Mouse (Mus musculus) embryonic facial prominence, embryonic 10.5 days (tissue): ENCODE results near the gene Strap. TPM values are rescaled to one million over a fixed set of nuclear protein-coding genes. Genes with fewer than 3 reads are reported as not detected.

Experiments
- DNase-seq: peaks from one replicate; pipeline ENCODE4 v3.0.0-alpha.2; 2017; ENCODE audit warnings: low spot score
- H3K27ac ChIP-seq: fragments of 300-500 bp; sonication (generic); replicated peaks from 2 replicates; pipeline ENCODE4 v1.5.1; 2016; ENCODE audit warnings: mild to moderate bottlenecking
- H3K27me3 ChIP-seq: fragments of 300-500 bp; sonication (generic); replicated peaks from 2 replicates; pipeline ENCODE4 v1.6.1; 2016; ENCODE audit warnings: low read depth, mild to moderate bottlenecking; ENCODE audit not compliant: poor library complexity, severe bottlenecking
- H3K36me3 ChIP-seq: fragments of 300-500 bp; sonication (generic); replicated peaks from 2 replicates; pipeline ENCODE4 v1.6.1; 2016; ENCODE audit warnings: mild to moderate bottlenecking, moderate library complexity
- H3K4me1 ChIP-seq: fragments of 300-500 bp; sonication (generic); 2 replicates; pipeline ENCODE4 v1.6.1; 2016
- H3K4me3 ChIP-seq: fragments of 300-500 bp; sonication (generic); 2 replicates; pipeline ENCODE4 v1.5.1; 2016; ENCODE audit warnings: mild to moderate bottlenecking, moderate library complexity
- H3K9me3 ChIP-seq: fragments of 300-500 bp; sonication (generic); 2 replicates; pipeline ENCODE4 v1.6.1; 2016; ENCODE audit warnings: mild to moderate bottlenecking
- WGBS: fragments of 180-500 bp; shearing (Covaris S2); methylation state at CpG from one replicate; pipeline ENCODE4 v1.1.7; 2016; 5-methylcytosine and 5-hydroxymethylcytosine counted together
- polyA plus RNA-seq: library from polyadenylated mRNA; unstranded; fragments of >200 nt; fragmentation: Nextera tagmentation; extraction: Ambion mirVana; gene quantifications from 2 replicates; pipeline ENCODE4 v1.2.1, GENCODE M21; 2016

Strap gene
- polyA plus RNA-seq, 1 experiment from 2014 or later: 223 TPM

DNA sequence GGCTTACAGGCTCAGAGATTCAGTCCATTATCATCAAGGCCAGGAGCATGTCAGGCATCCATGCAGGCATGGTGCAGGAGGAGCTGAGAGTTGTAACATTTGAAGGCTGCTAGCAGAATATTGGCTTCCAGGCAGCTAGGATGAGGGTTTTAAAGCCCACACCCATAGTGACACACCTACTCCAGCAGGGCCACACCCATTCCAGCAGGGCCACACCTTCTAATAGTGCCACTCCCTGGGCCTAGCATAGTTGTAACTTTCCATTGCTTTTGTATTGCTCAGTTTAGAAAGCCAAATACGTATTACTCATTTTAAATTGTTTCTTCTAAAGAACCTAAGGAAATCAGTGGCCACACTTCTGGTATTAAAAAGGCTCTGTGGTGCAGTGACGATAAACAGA lies 6.1 kb downstream of the Strap start:
- no peaks in the 10 kb centered on the region for H3K9me3 ChIP-seq
- no peaks in the 10 kb centered on the region for H3K27me3 ChIP-seq
- no peak overlapping the region for H3K27ac ChIP-seq
- H3K36me3 ChIP-seq: peaks cover 91% of the 10 kb centered on the region
- DNase-seq: no peak
- H3K4me3 ChIP-seq: no peak overlapping the region
- 95% methylated on average over 2 of the region's 2 CpGs for WGBS
- H3K4me1 ChIP-seq: peaks cover 7% of the 10 kb centered on the region

DNA sequence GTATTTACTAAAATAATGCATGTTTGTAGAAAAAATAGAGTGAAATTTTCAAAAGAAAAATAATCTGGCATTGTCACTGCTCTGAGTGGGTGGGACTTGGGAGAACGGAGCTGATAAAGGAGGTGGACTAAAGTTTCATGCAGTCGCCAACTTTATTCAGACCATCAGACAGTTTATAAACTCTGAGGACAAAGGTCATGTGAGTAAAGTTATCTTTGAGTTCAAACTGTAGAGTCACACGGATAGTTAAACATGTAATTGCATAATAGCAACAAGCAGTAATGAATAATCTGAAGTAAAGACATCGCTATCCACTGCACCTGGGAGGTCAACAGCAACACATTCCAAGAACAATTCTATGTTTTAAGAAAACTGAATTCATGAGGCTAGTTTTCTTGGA lies 9.8 kb downstream of the Strap start:
- Histone ChIP-seq H3K36me3 (peaks cover 97% of the 10 kb centered on the region), H3K27me3 (no peaks in the 10 kb centered on the region), H3K9me3 (no peaks in the 10 kb centered on the region), H3K4me3 (no peak overlapping the region), H3K27ac (no peak overlapping the region), H3K4me1 (no peaks in the 10 kb centered on the region)
- DNase-seq: no peak
- 93% methylated on average over 4 of the region's 4 CpGs for WGBS

DNA sequence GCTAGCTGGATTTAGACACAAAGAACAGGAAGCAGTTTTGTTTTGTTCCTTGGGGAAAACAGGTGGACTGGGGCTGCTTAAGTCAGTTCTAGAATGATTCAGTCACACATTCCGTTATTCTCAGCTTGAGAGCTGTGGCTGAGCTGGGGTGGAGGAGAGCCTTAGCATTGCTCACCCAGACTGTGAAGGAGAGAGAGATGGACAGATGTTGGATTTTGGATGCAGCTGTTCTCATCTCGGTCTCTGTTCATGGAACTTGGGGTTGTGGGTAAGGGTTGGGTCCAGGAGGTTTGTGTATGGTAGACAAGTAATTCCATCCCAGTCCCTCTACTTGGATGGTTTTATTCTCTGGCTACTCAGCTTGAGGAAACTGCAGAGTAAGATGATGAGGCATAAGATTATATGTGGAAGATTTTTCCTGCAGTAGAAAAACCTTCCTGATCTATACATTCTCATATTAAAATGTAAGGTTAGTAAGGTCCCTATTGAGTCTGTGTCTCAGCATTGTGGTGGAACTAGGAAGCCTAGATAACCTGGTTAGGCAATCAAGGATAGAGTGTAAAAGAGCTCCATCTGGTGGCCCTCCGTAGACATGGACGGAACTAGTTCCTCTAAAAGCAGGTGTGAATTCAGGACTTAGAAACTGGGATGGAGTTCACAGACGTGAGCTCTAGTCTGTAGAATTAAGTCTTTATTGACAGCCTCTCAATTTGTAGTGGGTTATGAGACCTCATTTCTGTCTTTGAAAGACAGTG lies 12.5 kb downstream of the Strap start:
- Histone ChIP-seq H3K36me3 (peaks cover 97% of the 10 kb centered on the region), H3K9me3 (no peaks in the 10 kb centered on the region), H3K27me3 (no peaks in the 10 kb centered on the region), H3K4me1 (no peaks in the 10 kb centered on the region), H3K4me3 (no peak overlapping the region), H3K27ac (no peak overlapping the region)
- 81% methylated on average over 5 of the region's 5 CpGs for WGBS
- no peak for DNase-seq

DNA sequence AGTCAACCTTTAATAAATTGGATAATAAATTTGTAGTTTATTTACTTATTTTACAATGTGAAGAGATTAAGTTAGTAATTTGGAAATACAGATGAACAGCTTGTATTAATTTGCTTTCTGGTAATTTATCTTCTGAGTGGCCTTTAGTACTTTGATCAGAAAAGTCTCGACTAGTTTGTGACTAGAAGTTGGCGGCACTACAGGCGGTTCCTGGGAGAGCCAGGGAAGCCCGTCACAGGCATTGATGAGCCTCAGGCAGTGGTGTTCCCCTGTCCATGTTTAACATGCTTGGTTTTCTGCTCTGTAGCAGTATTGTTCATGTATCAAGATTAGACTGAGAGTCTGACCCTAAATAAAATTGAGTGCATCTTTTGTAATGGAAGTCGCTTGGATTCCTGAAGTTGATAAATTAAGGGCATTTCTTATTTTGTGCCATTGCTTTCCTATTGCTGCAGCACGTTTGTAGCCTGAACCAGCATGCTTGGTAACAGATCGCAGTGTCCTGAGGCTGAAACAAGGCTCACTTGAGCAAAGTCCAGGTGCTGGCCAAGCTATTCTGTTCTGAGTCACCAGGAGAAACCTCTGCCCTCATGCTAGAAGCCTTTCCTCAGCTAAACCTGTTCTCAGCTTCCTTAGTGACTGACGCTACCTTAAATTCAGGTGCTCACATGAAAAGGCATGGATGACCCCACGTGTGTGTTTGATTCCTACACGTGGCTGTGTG lies 16.8 kb downstream of the Strap start:
- Histone ChIP-seq H3K27me3 (no peaks in the 10 kb centered on the region), H3K27ac (no peak overlapping the region), H3K4me1 (peaks cover 12% of the 10 kb centered on the region), H3K4me3 (no peak overlapping the region), H3K36me3 (peaks cover 62% of the 10 kb centered on the region), H3K9me3 (no peaks in the 10 kb centered on the region)
- WGBS: 89% methylated on average over 10 of the region's 10 CpGs
- DNase-seq: no peak

DNA sequence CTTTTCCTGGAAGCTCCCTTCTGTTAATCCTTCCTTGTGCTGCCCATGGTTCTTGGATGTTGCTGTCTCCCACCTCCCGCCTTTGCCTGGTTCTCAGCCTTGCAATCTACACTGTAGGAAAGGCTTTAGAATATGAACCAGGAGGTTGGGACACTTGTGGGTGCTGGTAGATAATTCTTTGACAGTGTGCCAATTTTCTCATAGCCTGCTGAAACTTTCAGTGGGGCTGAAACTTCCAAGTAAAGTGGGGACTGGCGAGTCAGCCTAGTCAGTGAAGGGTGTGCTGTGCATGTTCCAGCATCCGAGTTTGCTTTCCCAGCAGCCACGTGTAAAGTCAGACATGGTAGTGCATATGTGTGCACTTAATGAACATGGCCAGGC lies 17.4 kb downstream of the Strap start:
- Histone ChIP-seq H3K4me3 (no peak overlapping the region), H3K27ac (no peak overlapping the region), H3K36me3 (peaks cover 57% of the 10 kb centered on the region), H3K27me3 (no peaks in the 10 kb centered on the region), H3K4me1 (peaks cover 12% of the 10 kb centered on the region), H3K9me3 (no peaks in the 10 kb centered on the region)
- WGBS: 86% methylated on average over 4 of the region's 4 CpGs
- no peak for DNase-seq

DNA sequence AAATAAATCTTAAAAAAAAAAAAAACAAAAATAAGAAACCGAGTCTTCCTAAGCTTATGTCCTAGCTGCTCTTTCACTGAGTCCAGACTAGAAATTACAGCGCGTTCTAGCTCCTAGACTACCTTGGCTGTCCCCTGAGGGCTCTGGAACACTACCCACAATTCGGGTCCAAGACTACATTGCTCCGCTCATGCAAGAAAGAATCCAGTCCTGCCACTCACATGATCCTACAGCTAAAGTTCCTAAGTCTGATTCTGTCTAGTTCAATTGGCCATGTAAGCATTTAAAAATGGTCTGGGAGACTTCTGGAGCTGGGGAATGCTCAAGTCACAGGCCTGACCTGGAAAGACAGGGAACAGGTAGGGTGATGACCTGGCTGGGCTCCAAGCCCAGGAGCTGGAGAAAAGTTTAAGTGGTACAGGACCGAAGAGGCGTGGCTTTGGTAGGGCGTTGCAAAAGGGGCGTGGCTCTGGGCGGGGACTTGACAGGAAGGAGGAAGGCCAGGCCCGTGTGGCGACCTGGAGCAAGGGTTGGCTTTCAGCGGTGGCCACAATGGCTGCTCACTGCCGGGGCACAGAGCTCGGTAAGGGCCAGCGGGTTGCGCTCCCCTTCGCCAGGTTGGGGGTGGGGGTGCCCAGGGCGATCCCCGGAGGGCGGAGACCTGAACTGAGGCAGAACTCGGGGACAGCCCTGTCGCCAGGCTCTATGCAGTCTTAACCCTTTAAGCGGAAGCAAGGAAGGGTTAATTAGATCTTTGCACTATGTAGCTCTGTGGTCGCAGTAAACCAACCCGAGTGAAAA lies 19.4 kb downstream of the Strap start, which contains the start of gene Dera:
Gene Dera, plus strand, starts transcription at position 491 of the 801 bp plus-strand sequence.
- peaks cover 37% of the 10 kb centered on the region for H3K36me3 ChIP-seq
- peak; percentile 91 for DNase-seq
- no peaks in the 10 kb centered on the region for H3K27me3 ChIP-seq
- WGBS: 11% methylated on average over 26 of the region's 26 CpGs
- peak within 1 kb of the TSS; percentile 81 for H3K4me3 ChIP-seq
- H3K4me1 ChIP-seq: peaks cover 15% of the 10 kb centered on the region
- H3K27ac ChIP-seq: peak within 1 kb of the TSS; percentile 90
- no peaks in the 10 kb centered on the region for H3K9me3 ChIP-seq

DNA sequence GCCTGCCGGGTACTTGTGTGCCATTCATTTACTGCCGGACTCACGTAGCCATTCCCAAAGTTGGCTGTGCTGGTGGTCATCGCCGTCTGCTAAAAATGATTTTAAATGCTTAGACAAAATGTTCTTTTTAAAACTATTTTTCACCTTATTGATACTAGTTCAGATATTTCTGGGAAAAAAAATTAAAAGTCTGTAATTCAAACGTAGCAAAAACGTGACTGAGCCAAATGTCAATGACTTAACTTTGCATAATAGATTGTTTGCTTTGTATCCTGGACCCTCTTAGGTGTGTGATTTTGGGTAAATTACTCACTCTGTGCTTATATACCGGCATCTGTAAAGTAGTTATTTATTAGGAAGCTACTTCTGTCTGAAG lies 20.0 kb downstream of the Strap start:
- peaks cover 31% of the 10 kb centered on the region for H3K36me3 ChIP-seq
- WGBS: 8% methylated on average over 8 of the region's 8 CpGs

DNA sequence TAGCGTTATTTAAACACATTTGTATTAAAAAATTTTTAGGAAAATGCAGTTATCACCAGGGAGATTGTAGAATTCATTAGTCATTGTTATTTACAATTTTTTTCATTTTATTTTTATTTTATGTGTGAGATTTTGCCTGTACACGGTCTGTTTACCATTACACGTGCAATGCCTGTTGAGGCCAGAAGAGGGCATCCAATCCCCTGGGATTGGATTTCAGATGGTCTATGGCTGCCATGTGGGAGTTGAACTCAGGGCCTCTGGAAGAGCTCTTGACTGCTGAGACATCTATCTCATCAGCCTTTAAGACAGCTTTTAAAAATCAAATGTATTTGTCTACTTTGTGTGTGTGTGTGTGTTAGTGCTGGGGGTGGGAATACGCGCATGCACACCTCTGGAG lies 21.4 kb downstream of the Strap start:
- peaks cover 16% of the 10 kb centered on the region for H3K36me3 ChIP-seq
- no peak overlapping the region for H3K4me3 ChIP-seq
- no peak overlapping the region for H3K27ac ChIP-seq
- 68% methylated on average over 5 of the region's 5 CpGs for WGBS
- H3K4me1 ChIP-seq: peaks cover 24% of the 10 kb centered on the region
- H3K9me3 ChIP-seq: no peaks in the 10 kb centered on the region
- H3K27me3 ChIP-seq: no peaks in the 10 kb centered on the region
- no peak for DNase-seq

More for the DNA sequence above, 20.0 kb downstream of the Strap start:
- no peak for DNase-seq
- H3K27ac ChIP-seq: peak overlapping the region; percentile 90
- peak overlapping the region; percentile 81 for H3K4me3 ChIP-seq
- H3K4me1 ChIP-seq: peaks cover 21% of the 10 kb centered on the region
- no peaks in the 10 kb centered on the region for H3K9me3 ChIP-seq
- H3K27me3 ChIP-seq: no peaks in the 10 kb centered on the region

DNA sequence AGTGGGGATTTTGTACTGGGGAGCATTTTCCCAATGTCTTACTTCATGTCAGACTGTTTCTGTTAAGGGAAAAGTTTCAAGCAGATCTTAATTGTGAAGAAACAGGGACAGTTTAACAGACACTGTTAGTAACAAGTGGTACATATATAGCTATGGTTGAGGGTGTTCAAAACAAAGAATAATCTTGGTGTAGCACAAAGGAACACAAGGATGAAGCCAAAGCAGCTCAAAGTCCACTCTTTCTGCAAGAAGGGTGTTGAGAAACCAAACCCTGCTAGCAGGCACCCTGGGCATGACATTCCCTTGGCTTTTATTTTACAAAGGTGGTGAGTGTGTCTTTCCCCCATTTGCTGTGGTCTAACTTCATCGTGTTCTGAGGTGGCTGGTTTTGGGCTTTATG lies 23.0 kb downstream of the Strap start:
- 86% methylated on average over 1 of the region's 1 CpGs for WGBS
- Histone ChIP-seq H3K36me3 (peaks cover 2% of the 10 kb centered on the region; the same call in 1 of the 2 replicates), H3K9me3 (no peaks in the 10 kb centered on the region), H3K4me1 (peaks cover 24% of the 10 kb centered on the region), H3K27ac (no peak overlapping the region), H3K27me3 (no peaks in the 10 kb centered on the region), H3K4me3 (no peak overlapping the region)
- no peak for DNase-seq

DNA sequence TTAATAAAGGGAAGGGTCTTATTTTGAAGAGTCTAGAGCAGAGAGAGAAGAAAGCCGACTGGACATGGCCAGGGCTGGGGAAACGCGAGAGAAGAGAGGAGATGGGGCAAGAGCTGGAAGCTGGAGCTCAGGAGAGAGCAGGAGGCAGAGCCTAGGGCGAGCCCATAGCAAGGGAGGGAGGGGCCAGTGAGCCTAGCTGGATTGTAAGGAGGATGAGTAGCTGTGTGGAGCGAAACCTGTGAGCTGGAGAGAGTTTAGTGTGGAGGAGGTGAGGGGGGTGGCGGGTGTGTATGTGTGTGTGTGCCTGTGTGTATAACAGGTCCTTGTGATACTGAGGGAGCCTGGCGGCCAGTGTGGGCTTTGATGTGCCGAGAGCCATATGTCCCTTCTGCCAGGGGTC lies 24.8 kb downstream of the Strap start:
- H3K9me3 ChIP-seq: no peaks in the 10 kb centered on the region
- peak; percentile 32 for DNase-seq
- no peaks in the 10 kb centered on the region for H3K36me3 ChIP-seq
- no peak overlapping the region for H3K4me3 ChIP-seq
- no peaks in the 10 kb centered on the region for H3K27me3 ChIP-seq
- WGBS: 37% methylated on average over 8 of the region's 8 CpGs
- peak overlapping the region; percentile 48 for H3K27ac ChIP-seq
- H3K4me1 ChIP-seq: peaks cover 31% of the 10 kb centered on the region

DNA sequence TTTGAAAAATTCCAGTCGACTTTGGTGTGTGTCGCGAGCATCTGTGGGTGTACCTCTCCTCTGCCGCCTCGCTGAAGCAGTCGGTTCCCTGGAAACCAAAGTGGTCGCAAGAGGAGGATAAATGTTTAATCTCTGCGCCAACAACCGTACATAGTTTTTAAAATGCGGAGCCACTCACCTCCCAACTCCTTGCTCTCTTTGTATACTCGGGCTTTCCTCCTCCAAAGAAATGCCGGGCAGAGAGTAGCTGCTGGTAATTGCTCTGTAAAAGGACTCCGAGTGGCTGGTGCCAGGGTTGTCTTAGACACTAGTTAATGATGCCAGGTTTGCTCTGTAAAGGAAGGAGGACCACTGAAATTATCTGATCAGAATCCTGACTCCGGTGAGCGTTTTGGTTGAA lies 26.1 kb downstream of the Strap start:
- WGBS: 87% methylated on average over 15 of the region's 15 CpGs
- Histone ChIP-seq H3K27me3 (no peaks in the 10 kb centered on the region), H3K4me1 (peaks cover 30% of the 10 kb centered on the region), H3K9me3 (no peaks in the 10 kb centered on the region), H3K36me3 (no peaks in the 10 kb centered on the region), H3K27ac (no peak overlapping the region), H3K4me3 (no peak overlapping the region)
- no peak for DNase-seq

DNA sequence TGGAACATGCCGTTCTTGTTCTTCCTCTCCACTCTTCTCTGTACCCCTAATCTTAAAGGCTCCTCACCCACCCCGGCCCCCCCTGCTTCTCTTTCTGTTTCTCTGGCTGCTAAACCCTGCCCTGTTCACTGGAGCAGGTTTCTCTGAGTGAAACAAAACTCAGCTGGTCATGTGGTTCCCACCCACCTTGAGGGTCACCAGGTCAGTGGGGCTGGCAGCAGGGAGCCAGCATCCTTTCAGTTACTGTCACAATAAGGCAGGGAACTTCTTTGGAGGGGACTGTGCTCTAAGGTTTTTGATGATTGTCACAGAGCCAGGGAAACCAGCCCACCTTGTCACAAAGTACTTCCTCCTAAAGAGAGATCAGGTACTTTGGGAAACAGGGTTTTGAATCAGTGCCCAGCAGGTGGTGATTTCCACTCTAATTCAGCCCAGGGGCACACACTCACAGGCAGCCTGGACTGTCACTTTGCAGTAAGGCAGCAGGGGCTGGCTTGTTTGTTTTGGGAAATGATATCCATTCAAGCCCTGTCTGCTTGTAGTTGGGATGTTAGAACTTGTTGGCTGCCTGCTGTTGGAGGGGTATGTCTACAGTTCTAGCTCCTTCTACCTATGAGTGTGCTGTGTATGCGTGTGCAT lies 29.8 kb downstream of the Strap start:
- no peaks in the 10 kb centered on the region for H3K27me3 ChIP-seq
- 0 out of 2 replicates have a peak overlapping the region, but pooled peaks have one; percentile 10 for H3K27ac ChIP-seq
- H3K36me3 ChIP-seq: no peaks in the 10 kb centered on the region
- peaks cover 23% of the 10 kb centered on the region for H3K4me1 ChIP-seq
- no peak for DNase-seq
- no peak overlapping the region for H3K4me3 ChIP-seq
- 38% methylated on average over 3 of the region's 3 CpGs for WGBS
- no peaks in the 10 kb centered on the region for H3K9me3 ChIP-seq
